In the genomic region with DNA sequence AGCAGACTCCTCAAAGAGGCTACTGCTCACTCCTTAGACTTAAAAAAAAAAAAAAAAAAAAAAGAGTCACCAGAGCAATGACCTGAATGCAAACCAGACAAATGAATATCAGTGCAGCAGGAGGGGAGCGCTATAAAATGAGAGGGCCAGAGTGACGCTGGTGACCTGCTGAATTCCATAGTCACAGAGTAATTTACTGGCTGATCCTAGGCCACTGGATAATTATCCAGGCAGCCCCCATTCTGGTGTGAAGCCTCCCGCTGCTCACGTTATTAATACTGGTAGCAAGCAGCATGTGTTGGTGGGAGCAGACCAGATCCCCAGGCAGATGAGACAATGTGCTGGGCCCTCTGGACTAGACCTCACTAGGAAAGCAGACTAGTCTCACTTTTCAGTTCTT, we compare ENCODE assay signal across 31 mouse cellular contexts. TPM values are rescaled to one million over a fixed set of nuclear protein-coding genes. Genes with fewer than 3 reads are reported as not detected.
DNase-seq lines count a peak whose midpoint lies in the region; ATAC-seq lines count a peak whose summit lies in the region.
"Had no signal": no experiment of that assay in that cellular context is flagged by ENCODE, and none has a peak within 500 bp of the region (broad histone marks: within the 10 kb centered on the region; RNA-seq: fewer than 3 reads in every experiment).

No protein-coding gene starts in this region.

- ATAC-seq in forebrain, embryonic 11.5 days (replicated peaks; ENCODE audit: low FRiP score): peak; percentile 59
- no peak for ATAC-seq in forebrain, embryonic 16.5 days
- ATAC-seq in midbrain, embryonic 11.5 days (ENCODE audit: low FRiP score): peak; percentile 35; the same call in 1 of the 2 replicates
- no peak for ATAC-seq in midbrain, embryonic 13.5 days
- no peak for ATAC-seq in inflammation-experienced regulatory T-cells, adult 6 months
- ATAC-seq: liver, embryonic 12.5 days; liver, postnatal 0 days had no signal

- no peak overlapping the region for H3K4me2 ChIP-seq in forebrain, embryonic 11.5 days (ENCODE audit: low read depth, low read length, severe bottlenecking)
- H3K4me2 ChIP-seq in forebrain, embryonic 16.5 days (ENCODE audit: low read length): no peak overlapping the region
- no peak overlapping the region for H3K4me2 ChIP-seq in midbrain, embryonic 11.5 days
- H3K4me2 ChIP-seq in midbrain, embryonic 13.5 days (replicated peaks): no peak overlapping the region
- H3K4me2 ChIP-seq: embryonic facial prominence, embryonic 12.5 days; heart, embryonic 12.5 days; hindbrain, embryonic 15.5 days; kidney, embryonic 15.5 days; liver, embryonic 12.5 days; neural tube, embryonic 13.5 days had no signal

- no peak for DNase-seq in forebrain, embryonic 11.5 days (ENCODE audit: low spot score)
- DNase-seq in midbrain, embryonic 11.5 days (ENCODE audit: low spot score, missing footprints): no peak
- DNase-seq in embryo, embryonic 10.5 days (ENCODE audit: low spot score): peak; percentile 33
- peak; percentile 54 for DNase-seq in mesoderm, embryonic 11.5 days (ENCODE audit: low read depth, low spot score)
- no peak for DNase-seq in heart, adult 18-20 months
- DNase-seq: adrenal gland, postnatal 25 days; cerebellum, adult 18-20 months; cerebellum, postnatal 10 days; gastrocnemius, adult 2 months; gastrocnemius, postnatal 36 days; heart, adult 2 months; heart, postnatal 4 days; kidney, adult 18-20 months; kidney, postnatal 25 days; liver, postnatal 0 days; lung, postnatal 36 days; right cerebral cortex, adult 18-20 months; spleen, adult 18-20 months; thymus, adult 18-20 months; thymus, postnatal 25 days had no signal

- H3K4me3 ChIP-seq in forebrain, embryonic 11.5 days (ENCODE audit: low read depth, low read length): no peak overlapping the region
- H3K4me3 ChIP-seq in forebrain, embryonic 16.5 days (replicated peaks; ENCODE audit: low read length): no peak overlapping the region
- H3K4me3 ChIP-seq in midbrain, embryonic 11.5 days (ENCODE audit: low read depth, low read length): no peak overlapping the region
- H3K4me3 ChIP-seq in midbrain, embryonic 13.5 days (replicated peaks): no peak overlapping the region
- H3K4me3 ChIP-seq: embryonic facial prominence, embryonic 12.5 days; gastrocnemius, adult 2 months; heart, adult 2 months; heart, embryonic 12.5 days; hindbrain, embryonic 15.5 days; kidney, embryonic 15.5 days; liver, embryonic 12.5 days; megakaryocyte, embryonic 14.5 days; neural tube, embryonic 13.5 days had no signal

- H3K27me3 ChIP-seq in forebrain, embryonic 11.5 days (ENCODE audit: control insufficient read depth, insufficient read depth, low read length): no peaks in the 10 kb centered on the region
- no peaks in the 10 kb centered on the region for H3K27me3 ChIP-seq in forebrain, embryonic 16.5 days (replicated peaks; ENCODE audit: control insufficient read depth, insufficient read depth, low read length)
- no peaks in the 10 kb centered on the region for H3K27me3 ChIP-seq in midbrain, embryonic 11.5 days (ENCODE audit: control insufficient read depth, insufficient read depth, low read length)
- H3K27me3 ChIP-seq in midbrain, embryonic 13.5 days: peaks cover 11% of the 10 kb centered on the region; the same call in 1 of the 2 replicates
- H3K27me3 ChIP-seq: embryonic facial prominence, embryonic 12.5 days; heart, embryonic 12.5 days; hindbrain, embryonic 15.5 days; kidney, embryonic 15.5 days; liver, embryonic 12.5 days; neural tube, embryonic 13.5 days had no signal

- H3K9ac ChIP-seq in forebrain, embryonic 11.5 days (ENCODE audit: low read length): no peak overlapping the region
- H3K9ac ChIP-seq in forebrain, embryonic 16.5 days (replicated peaks; ENCODE audit: low read depth, low read length): no peak overlapping the region
- H3K9ac ChIP-seq in midbrain, embryonic 11.5 days (ENCODE audit: low read length): no peak overlapping the region
- H3K9ac ChIP-seq in midbrain, embryonic 13.5 days (replicated peaks): no peak overlapping the region
- H3K9ac ChIP-seq: embryonic facial prominence, embryonic 12.5 days; heart, embryonic 12.5 days; hindbrain, embryonic 15.5 days; kidney, embryonic 15.5 days; liver, embryonic 12.5 days; liver, postnatal 0 days; neural tube, embryonic 13.5 days had no signal

- H3K36me3 ChIP-seq in forebrain, embryonic 11.5 days (ENCODE audit: control insufficient read depth, insufficient read depth, low read length): no peaks in the 10 kb centered on the region
- H3K36me3 ChIP-seq in forebrain, embryonic 16.5 days (ENCODE audit: control insufficient read depth, insufficient read depth): no peaks in the 10 kb centered on the region
- H3K36me3 ChIP-seq in midbrain, embryonic 11.5 days (ENCODE audit: control insufficient read depth, insufficient read depth, low read length): no peaks in the 10 kb centered on the region
- H3K36me3 ChIP-seq in midbrain, embryonic 13.5 days: no peaks in the 10 kb centered on the region
- H3K36me3 ChIP-seq: embryonic facial prominence, embryonic 12.5 days; heart, embryonic 12.5 days; hindbrain, embryonic 15.5 days; kidney, embryonic 15.5 days; liver, embryonic 12.5 days; neural tube, embryonic 13.5 days had no signal

- H3K4me1 ChIP-seq in forebrain, embryonic 11.5 days (replicated peaks; ENCODE audit: control insufficient read depth, insufficient read depth, low read length): peaks cover 4% of the 10 kb centered on the region
- H3K4me1 ChIP-seq in forebrain, embryonic 16.5 days (replicated peaks; ENCODE audit: control insufficient read depth, insufficient read depth, low read length): 0 out of 2 replicates have a peak, but pooled peaks cover 3% of the 10 kb centered on the region
- peaks cover 12% of the 10 kb centered on the region for H3K4me1 ChIP-seq in midbrain, embryonic 11.5 days (ENCODE audit: control insufficient read depth, insufficient read depth, low read length)
- peaks cover 16% of the 10 kb centered on the region for H3K4me1 ChIP-seq in midbrain, embryonic 13.5 days (replicated peaks)
- H3K4me1 ChIP-seq: embryonic facial prominence, embryonic 12.5 days; heart, embryonic 12.5 days; hindbrain, embryonic 15.5 days; kidney, embryonic 15.5 days; liver, embryonic 12.5 days; megakaryocyte, embryonic 14.5 days had no signal

- H3K27ac ChIP-seq in forebrain, embryonic 11.5 days (ENCODE audit: low read depth, low read length): no peak overlapping the region
- no peak overlapping the region for H3K27ac ChIP-seq in forebrain, embryonic 16.5 days (ENCODE audit: low read length)
- no peak overlapping the region for H3K27ac ChIP-seq in midbrain, embryonic 11.5 days (ENCODE audit: low read depth, low read length)
- no peak overlapping the region for H3K27ac ChIP-seq in midbrain, embryonic 13.5 days
- H3K27ac ChIP-seq: embryonic facial prominence, embryonic 12.5 days; gastrocnemius, adult 2 months; heart, adult 2 months; hindbrain, embryonic 15.5 days; kidney, embryonic 15.5 days; liver, embryonic 12.5 days; neural tube, embryonic 13.5 days had no signal

- WGBS in forebrain, embryonic 11.5 days: 22% methylated on average over 4 of the region's 4 CpGs
- 21% methylated on average over 4 of the region's 4 CpGs for WGBS in forebrain, embryonic 16.5 days
- 33% methylated on average over 4 of the region's 4 CpGs for WGBS in midbrain, embryonic 11.5 days
- 35% methylated on average over 4 of the region's 4 CpGs for WGBS in midbrain, embryonic 13.5 days

- no peaks in the 10 kb centered on the region for H3K9me3 ChIP-seq in forebrain, embryonic 11.5 days (ENCODE audit: control insufficient read depth, low read length)
- H3K9me3 ChIP-seq in forebrain, embryonic 16.5 days (ENCODE audit: control insufficient read depth, low read length): no peaks in the 10 kb centered on the region
- H3K9me3 ChIP-seq in midbrain, embryonic 11.5 days (ENCODE audit: control insufficient read depth, low read length): no peaks in the 10 kb centered on the region; the same call in 1 of the 2 replicates
- no peaks in the 10 kb centered on the region for H3K9me3 ChIP-seq in midbrain, embryonic 13.5 days
- H3K9me3 ChIP-seq: embryonic facial prominence, embryonic 12.5 days; heart, embryonic 12.5 days; hindbrain, embryonic 15.5 days; kidney, embryonic 15.5 days; liver, embryonic 12.5 days; megakaryocyte, embryonic 14.5 days had no signal

RNA-seq across cellular contexts. Expression of a gene that starts 53.4 kb away (rescaled TPM):
- polyA plus RNA-seq in forebrain, embryonic 11.5 days (2014; fragmentation: Nextera tagmentation; extraction: Ambion mirVana): 49.5 and 51.4 TPM in 2 replicates
- 23.6 and 27.0 TPM in 2 replicates for polyA plus RNA-seq in forebrain, embryonic 16.5 days (2015; fragmentation: Nextera tagmentation; extraction: Ambion mirVana)
- polyA plus RNA-seq in midbrain, embryonic 11.5 days (2014; fragmentation: Nextera tagmentation; extraction: Ambion mirVana): 53.7 and 66.6 TPM in 2 replicates
- 27.5 and 37.5 TPM in 2 replicates for polyA plus RNA-seq in midbrain, embryonic 13.5 days (2015; fragmentation: Nextera tagmentation; extraction: Ambion mirVana)
- 1 to 10 TPM; 2.9 to 4.1 TPM for total RNA-seq in heart, adult 18-20 months (2021)
- polyA plus RNA-seq in inflammation-experienced regulatory T-cells, adult 6 months (2017; shearing (Covaris generic)): not detected
- total RNA-seq: common myeloid progenitor, adult 5-6 weeks had no signal

Comparison
In these comparisons a context has a peak if more than half of its experiments do, and no peak if none do; other contexts are left out.
1. ATAC-seq: peak in forebrain, embryonic 11.5 days (single experiment) and midbrain, embryonic 11.5 days (single experiment); none in forebrain, embryonic 16.5 days (single experiment), midbrain, embryonic 13.5 days (single experiment) and inflammation-experienced regulatory T-cells, adult 6 months (single experiment).
2. DNase-seq: peak in embryo, embryonic 10.5 days (single experiment) and mesoderm, embryonic 11.5 days (single experiment); none in forebrain, embryonic 11.5 days (single experiment), midbrain, embryonic 11.5 days (single experiment) and heart, adult 18-20 months (0 of 2).
3. RNA of a gene that starts 53.4 kb away (polyA plus RNA-seq): 53.7 to 66.6 TPM in midbrain, embryonic 11.5 days, 49.5 to 51.4 TPM in forebrain, embryonic 11.5 days, 27.5 to 37.5 TPM in midbrain, embryonic 13.5 days and 23.6 to 27.0 TPM in forebrain, embryonic 16.5 days; not detected in inflammation-experienced regulatory T-cells, adult 6 months; every median in the first group is over 10 times any median in the second.